Mouse (Mus musculus) layer of hippocampus, adult 2 months (tissue): ENCODE data around the gene Cd164l2. TPM values are rescaled to one million over a fixed set of nuclear protein-coding genes. Genes with fewer than 3 reads are reported as not detected.

Experiments used
- DNase-seq, 2 experiments: peaks; one replicate each; pipeline ENCODE4 v3.0.0; 2022; ENCODE audit warnings: low spot score in 2 of 2
- H3K27ac ChIP-seq: fragments of 200-600 bp; 2 replicates; pipeline ENCODE4 v1.8.1; 2022
- H3K4me3 ChIP-seq: fragments of 200-600 bp; 2 replicates; pipeline ENCODE4 v1.8.1; 2022; ENCODE audit warnings: mild to moderate bottlenecking
- CTCF ChIP-seq: fragments of 200-600 bp; conservative IDR thresholded peaks from 2 replicates; pipeline ENCODE4 v1.8.1; 2022; ENCODE audit warnings: antibody characterized with exemption, mild to moderate bottlenecking, moderate library complexity
- microRNA-seq, 2 experiments: library from miRNA; unstranded; fragments of <30 nt; microRNA quantifications; one replicate each; pipeline ENCODE4 v1.2.0; 2021
- total RNA-seq, 2 experiments: library from RNA; stranded (reverse); gene quantifications; 2 replicates each; pipeline ENCODE4 v1.2.3; 2021

The Cd164l2 gene
- total RNA-seq, 2 experiments from 2014 or later: 2.3 to 4.2 TPM

DNA sequence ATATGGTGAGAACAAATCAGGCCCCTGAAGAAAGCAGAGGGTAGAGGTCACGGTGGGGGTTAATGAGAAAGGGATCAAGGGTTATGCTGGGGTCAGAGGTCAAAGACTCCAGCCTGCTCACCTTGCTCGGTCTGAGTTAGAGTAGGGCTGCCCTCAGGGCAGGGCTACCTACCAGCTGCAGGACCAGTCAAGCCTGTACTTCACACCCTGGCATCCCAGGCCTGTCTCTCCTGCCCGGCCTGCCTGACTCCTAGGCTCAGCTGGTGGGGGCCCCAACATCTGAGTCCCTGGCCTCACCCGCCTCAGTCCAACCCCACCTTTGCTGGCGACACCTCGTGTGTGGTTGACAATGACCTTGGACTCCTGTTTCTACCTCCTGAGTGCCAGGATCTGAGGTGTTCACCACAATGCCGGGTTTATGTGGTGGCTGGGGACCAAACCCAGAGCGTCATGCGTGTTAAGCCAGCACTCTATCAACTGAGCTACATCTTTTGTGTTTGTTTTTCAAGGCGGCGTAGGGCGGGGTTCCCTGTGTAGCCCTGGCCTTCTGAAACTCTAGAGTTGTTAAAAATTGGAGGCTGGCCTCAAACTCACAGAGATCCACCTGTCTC is 46.0 kb downstream of the Cd164l2 start:
- no peak overlapping the region for H3K27ac ChIP-seq
- DNase-seq: no peak
- H3K4me3 ChIP-seq: no peak overlapping the region
- no peak for TF ChIP-seq CTCF

GRCm38 (mm10) chr4:133261641-133262374 is 49.9 kb downstream of the Cd164l2 start:
- no peak overlapping the region for H3K27ac ChIP-seq
- no peak for DNase-seq
- TF ChIP-seq CTCF: no peak
- H3K4me3 ChIP-seq: no peak overlapping the region

- no peak for TF ChIP-seq CTCF
- no peak overlapping the region for H3K4me3 ChIP-seq
- no peak for DNase-seq
- no peak overlapping the region for H3K27ac ChIP-seq
Observed at GRCm38 (mm10) chr4:133262375-133262765, 50.4 kb downstream of the Cd164l2 start.

DNA sequence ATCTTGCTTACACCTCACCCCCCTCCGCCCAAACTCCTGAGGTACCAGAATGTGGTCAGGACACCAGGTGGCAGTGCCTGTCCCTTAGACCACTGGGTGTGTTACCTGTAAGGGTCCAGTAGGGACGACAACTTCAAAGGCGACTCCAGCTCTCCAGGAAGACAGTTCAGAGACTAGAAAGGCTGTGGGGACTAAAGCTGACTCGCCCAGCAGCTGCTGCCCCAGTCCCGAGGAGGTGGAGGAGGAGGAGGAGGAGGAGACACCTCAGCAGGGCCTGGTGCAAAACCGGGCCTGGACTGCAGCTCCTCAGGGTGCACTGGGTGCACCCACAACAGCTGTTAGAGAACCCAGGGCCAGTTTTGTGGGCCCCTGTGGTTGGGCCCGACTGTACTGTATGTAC is 51.0 kb downstream of the Cd164l2 start, which contains the start of gene Sytl1:
Sytl1 (minus strand) TSS at position 232 of the 400 bp plus-strand sequence.
- no peak within 1 kb of the TSS for H3K27ac ChIP-seq
- no peak within 1 kb of the TSS for H3K4me3 ChIP-seq
- TF ChIP-seq CTCF: no peak
- no peak for DNase-seq

DNA sequence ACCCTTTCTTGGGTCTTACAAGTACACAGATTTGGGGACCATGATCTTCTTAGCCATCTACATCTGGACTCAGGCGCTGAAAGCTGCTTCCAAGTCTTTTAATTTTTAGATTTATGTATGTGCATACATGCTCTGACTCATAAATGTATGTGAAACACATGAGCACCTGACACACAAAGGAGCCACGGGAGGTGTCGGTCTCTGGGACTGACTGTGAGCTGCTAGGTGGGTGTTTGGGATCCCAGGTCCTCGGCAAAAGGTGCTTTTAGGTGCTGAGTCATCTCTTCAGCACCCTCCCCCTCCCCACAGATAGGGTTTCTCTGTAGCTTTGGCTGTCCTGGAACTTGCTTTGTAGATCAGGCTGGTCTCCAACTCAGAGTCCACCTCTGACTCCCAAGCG is 51.8 kb downstream of the Cd164l2 start:
- no peak overlapping the region for H3K4me3 ChIP-seq
- H3K27ac ChIP-seq: no peak overlapping the region
- no peak for TF ChIP-seq CTCF
- DNase-seq: no peak

DNA sequence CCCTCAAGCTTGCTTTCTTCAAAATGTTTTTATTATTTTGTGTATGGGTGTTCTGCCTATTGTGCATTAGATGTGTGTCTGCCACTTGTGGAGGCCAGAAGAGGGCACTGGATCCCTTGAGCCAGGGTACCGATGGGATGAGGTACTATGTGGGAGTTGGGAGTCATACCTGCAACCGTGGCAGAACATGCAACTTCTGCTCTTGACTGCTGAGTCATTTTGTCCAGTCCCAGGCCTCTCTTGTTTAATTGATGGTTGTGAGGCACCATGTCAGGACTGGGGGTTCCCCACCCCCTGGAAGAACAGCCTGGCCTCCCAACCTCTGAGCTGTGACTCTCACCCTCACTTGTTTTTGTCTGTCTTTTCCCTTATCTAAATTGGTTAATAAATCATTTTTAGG is 52.6 kb downstream of the Cd164l2 start:
- Histone ChIP-seq H3K4me3 (no peak overlapping the region), H3K27ac (no peak overlapping the region)
- no peak for DNase-seq
- TF ChIP-seq CTCF: no peak

DNA sequence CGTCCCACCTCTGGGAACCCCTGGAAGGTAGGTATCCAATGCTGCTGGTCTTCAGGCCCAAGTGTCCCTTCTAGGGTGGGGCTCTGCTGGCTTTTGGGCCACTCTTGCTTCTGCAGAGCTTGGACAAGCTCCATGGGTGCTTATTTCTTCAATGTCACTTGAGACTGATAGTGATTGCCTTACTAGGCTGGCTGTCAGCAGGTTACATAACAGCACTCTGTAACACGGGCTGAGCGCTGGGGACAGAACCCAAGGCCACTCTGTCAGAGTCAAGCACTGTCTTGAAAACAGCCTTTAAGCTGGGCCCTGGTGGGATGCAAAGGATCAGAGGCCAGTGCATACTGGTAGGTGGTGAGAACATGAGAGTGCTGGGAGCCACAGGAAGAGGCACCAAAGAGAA is 53.4 kb downstream of the Cd164l2 start:
- no peak overlapping the region for H3K4me3 ChIP-seq
- no peak for TF ChIP-seq CTCF
- no peak overlapping the region for H3K27ac ChIP-seq
- DNase-seq: no peak

DNA sequence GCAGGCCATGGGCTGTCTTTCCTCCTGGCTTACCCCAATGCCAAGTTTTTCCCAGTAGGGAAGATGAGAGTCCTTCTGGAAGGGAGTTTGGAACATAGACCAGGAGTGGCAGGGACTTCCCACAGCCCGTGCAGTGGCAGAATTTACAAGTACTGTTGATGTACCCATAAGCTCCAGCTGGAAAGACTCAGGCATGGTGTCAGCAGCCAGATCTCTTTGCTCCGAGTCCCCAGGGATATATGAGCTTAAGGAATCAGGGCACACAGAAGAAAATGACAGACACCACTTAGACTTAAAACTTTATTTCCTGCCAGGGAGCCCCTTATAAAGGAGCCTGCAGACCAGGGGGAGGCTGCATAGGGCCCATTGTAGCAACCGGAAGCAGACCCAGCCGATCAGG is 53.8 kb downstream of the Cd164l2 start:
- DNase-seq: no peak
- no peak for TF ChIP-seq CTCF
- Histone ChIP-seq H3K4me3 (no peak overlapping the region), H3K27ac (no peak overlapping the region)

DNA sequence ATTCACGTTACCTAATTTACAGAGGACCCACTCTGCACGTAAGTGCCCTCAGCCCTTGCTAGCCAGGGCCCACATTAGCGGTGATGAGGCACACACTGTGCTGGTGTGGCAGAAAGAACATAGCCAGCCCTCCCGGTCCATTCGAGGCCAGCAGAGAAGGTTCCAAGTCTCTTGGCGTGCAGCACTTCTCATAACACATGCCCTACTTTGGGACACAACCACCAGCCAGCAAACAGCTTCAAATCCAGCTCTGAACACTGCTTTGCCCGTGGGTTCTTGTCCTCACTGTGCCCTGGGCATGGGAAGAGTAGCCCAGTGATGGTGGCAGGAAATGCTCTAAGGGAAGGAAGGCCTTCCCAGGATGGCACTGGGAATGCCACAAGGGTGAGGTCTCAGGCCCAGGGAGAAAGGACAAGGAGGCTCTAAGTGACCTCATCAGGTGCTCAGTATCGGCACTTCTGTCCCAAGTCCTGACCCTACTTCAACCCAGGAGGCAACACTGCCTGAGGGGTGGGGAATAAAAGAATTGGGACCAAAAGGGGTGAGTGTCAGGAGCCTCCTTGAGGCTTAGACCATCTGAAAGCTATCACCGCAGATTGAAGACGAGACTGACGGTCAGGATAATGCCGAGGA is 54.4 kb downstream of the Cd164l2 start:
- H3K27ac ChIP-seq: no peak overlapping the region
- no peak for DNase-seq
- no peak overlapping the region for H3K4me3 ChIP-seq
- no peak for TF ChIP-seq CTCF

DNA sequence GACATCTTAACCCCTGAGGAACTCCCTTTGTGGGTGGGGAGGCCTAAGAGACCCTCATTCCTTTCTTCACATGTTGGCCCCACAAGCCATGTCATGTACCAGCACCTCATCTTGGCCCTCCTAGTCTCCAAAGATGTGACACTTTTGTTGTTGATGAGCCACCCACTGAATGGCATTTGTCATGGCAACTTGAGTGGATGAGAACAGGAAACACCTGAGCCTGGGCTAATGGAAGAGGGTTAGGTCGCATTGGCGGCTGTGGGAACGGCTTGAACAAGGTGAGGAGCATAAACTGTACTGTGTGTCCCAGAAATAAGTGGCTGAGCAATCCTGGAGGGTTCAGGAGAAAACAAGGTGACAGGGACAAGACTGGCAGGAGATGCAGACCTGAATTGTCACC is 57.0 kb downstream of the Cd164l2 start:
- DNase-seq: no peak
- TF ChIP-seq CTCF: no peak
- Histone ChIP-seq H3K4me3 (no peak overlapping the region), H3K27ac (no peak overlapping the region)

GRCm38 (mm10) chr4:133269596-133269995 is 57.7 kb downstream of the Cd164l2 start:
- no peak overlapping the region for H3K4me3 ChIP-seq
- no peak for DNase-seq
- no peak for TF ChIP-seq CTCF
- H3K27ac ChIP-seq: no peak overlapping the region

DNA sequence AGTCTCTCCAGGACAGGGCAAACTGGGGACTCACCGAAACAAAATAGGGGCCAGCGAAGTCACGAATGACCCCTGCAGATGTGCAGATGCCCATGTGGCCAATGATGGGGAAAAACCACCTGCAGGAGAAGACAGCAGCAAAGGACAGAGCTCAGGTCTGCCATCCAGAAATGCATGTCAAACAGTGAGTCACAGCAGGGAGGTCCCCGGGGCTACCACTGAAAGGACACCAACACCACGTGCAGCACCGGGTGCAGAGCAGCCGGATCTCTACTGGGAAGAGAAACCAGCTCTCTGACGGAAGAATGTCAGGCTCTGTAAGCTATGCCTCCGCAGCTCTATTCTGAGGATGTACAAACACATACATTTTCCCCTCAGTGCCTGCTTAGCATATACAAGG is 59.0 kb downstream of the Cd164l2 start:
- H3K27ac ChIP-seq: no peak overlapping the region
- no peak for TF ChIP-seq CTCF
- no peak for DNase-seq
- no peak overlapping the region for H3K4me3 ChIP-seq

Small RNAs within 50 kb of the gene (microRNA-seq; reads per million reads assigned to microRNA genes)
- 2.0 to 2.9 reads per million in 2 experiments for gene Mir7017

Other genes with a start within 250 kb of the Cd164l2 start
- under 1 TPM in 1 of 2 experiments, not detected in 1; 0.12 TPM for gene Fgr, start 238.0 kb upstream of the Cd164l2 start, total RNA-seq
- 100 to 1,000 TPM; 108 to 113 TPM for gene Ahdc1, start 200.9 kb upstream of the Cd164l2 start, total RNA-seq
- 10 to 100 TPM; 32.0 to 33.1 TPM for gene Wasf2, start 81.6 kb upstream of the Cd164l2 start, total RNA-seq
- 1 to 10 TPM; 5.0 to 5.3 TPM for gene Gpr3, start 405 bp downstream of the Cd164l2 start, total RNA-seq
- gene Map3k6, start 28.7 kb downstream of the Cd164l2 start, total RNA-seq: 10 to 100 TPM in 1 of 2 experiments, 1 to 10 TPM in 1; 5.8 to 10.5 TPM
- gene Sytl1, start 51.0 kb downstream of the Cd164l2 start, total RNA-seq: under 1 TPM; 0.20 to 0.34 TPM
- gene Tmem222, start 65.7 kb downstream of the Cd164l2 start, total RNA-seq: 10 to 100 TPM; 89.1 to 94.4 TPM
- gene Wdtc1, start 141.3 kb downstream of the Cd164l2 start, total RNA-seq: 10 to 100 TPM; 78.8 to 82.5 TPM
- 10 to 100 TPM; 59.1 to 63.4 TPM for gene Slc9a1, start 157.6 kb downstream of the Cd164l2 start, total RNA-seq